In genomic region chr11:42845795-42846194, GRCm38 (mm10) we compare ENCODE assay signal across 24 mouse cellular contexts.
DNase-seq lines count a peak whose midpoint lies in the region; ATAC-seq and TF ChIP-seq lines count a peak whose summit lies in the region.
"Had no signal": no experiment of that assay in that cellular context is flagged by ENCODE, and none has a peak within 500 bp of the region (broad histone marks: within the 10 kb centered on the region; RNA-seq: fewer than 3 reads in every experiment).

No protein-coding gene starts in this region.

- H3K9ac ChIP-seq in intestine, postnatal 0 days (ENCODE audit: low read depth, low read length), result no peak overlapping the region
- H3K9ac ChIP-seq: embryonic facial prominence, embryonic 12.5 days; forebrain, embryonic 12.5 days; heart, embryonic 15.5 days; hindbrain, embryonic 13.5 days had no signal

- whole genome bisulfite sequencing in cerebellum, adult 2 months, result 20% methylated on average over 1 of the region's 1 CpGs
- 69% methylated on average over 1 of the region's 1 CpGs for WGBS in intestine, postnatal 0 days

- DNase-seq in cerebellum, postnatal 4 days (ENCODE audit: low spot score in 2 of 2), result no peak
- DNase-seq in brain, adult 2 months (ENCODE audit: low read depth, low spot score), result peak; percentile 88
- DNase-seq in cerebellum, adult 2 months, result peak; percentile 39 to 75
- DNase-seq in cerebellum, postnatal 10 days, result peak; percentile 55 to 72
- no peak for DNase-seq in gastrocnemius, postnatal 14 days
- DNase-seq: adrenal gland, adult 8-10 months; adrenal gland, postnatal 36 days; B cell, adult 2 months; gastrocnemius, postnatal 36 days; heart, adult 18-20 months; heart, postnatal 14 days; kidney, adult 8-10 months had no signal

- ATAC-seq in cerebellum, adult (ENCODE audit: insufficient number of reproducible peaks, low FRiP score, low TSS enrichment), result peak; percentile 86
- no peak for ATAC-seq in erythroid progenitor cell, adult 5-6 weeks (replicated peaks; ENCODE audit: low FRiP score, poor library complexity, severe bottlenecking)
- no peak for ATAC-seq in intestine, postnatal 0 days
- ATAC-seq: CD4-positive, CD25-positive, alpha-beta regulatory T cell, adult 4 months; forebrain, embryonic 16.5 days; intestine, embryonic 16.5 days had no signal

- H3K9me3 ChIP-seq in intestine, postnatal 0 days (ENCODE audit: control insufficient read depth), result no peaks in the 10 kb centered on the region
- H3K9me3 ChIP-seq: embryonic facial prominence, embryonic 12.5 days; forebrain, embryonic 12.5 days; G1E; heart, embryonic 15.5 days; hindbrain, embryonic 13.5 days had no signal

- H3K4me1 ChIP-seq in cerebellum, adult 2 months (ENCODE audit: control insufficient read depth, insufficient read depth, low read length), result no peaks in the 10 kb centered on the region
- H3K4me1 ChIP-seq in intestine, postnatal 0 days (replicated peaks; ENCODE audit: control insufficient read depth, insufficient read depth, low read length), result no peaks in the 10 kb centered on the region
- H3K4me1 ChIP-seq: embryonic facial prominence, embryonic 12.5 days; forebrain, embryonic 12.5 days; heart, embryonic 15.5 days; hindbrain, embryonic 13.5 days had no signal

- H3K4me3 ChIP-seq in cerebellum, adult 2 months (replicated peaks; ENCODE audit: insufficient read depth, low read depth, low read length), result no peak overlapping the region
- no peak overlapping the region for H3K4me3 ChIP-seq in intestine, postnatal 0 days (ENCODE audit: low read depth, low read length)
- H3K4me3 ChIP-seq: embryonic facial prominence, embryonic 12.5 days; forebrain, embryonic 12.5 days; heart, embryonic 15.5 days; hindbrain, embryonic 13.5 days had no signal

- no peaks in the 10 kb centered on the region for H3K36me3 ChIP-seq in intestine, postnatal 0 days (ENCODE audit: control insufficient read depth, insufficient read depth)
- H3K36me3 ChIP-seq: embryonic facial prominence, embryonic 12.5 days; forebrain, embryonic 12.5 days; G1E; heart, embryonic 15.5 days; hindbrain, embryonic 13.5 days had no signal

- H3K27me3 ChIP-seq in cerebellum, adult 2 months (ENCODE audit: control insufficient read depth, insufficient read depth, low read length), result no peaks in the 10 kb centered on the region
- no peaks in the 10 kb centered on the region for H3K27me3 ChIP-seq in intestine, postnatal 0 days (replicated peaks; ENCODE audit: control insufficient read depth, insufficient read depth, low read length)
- H3K27me3 ChIP-seq: embryonic facial prominence, embryonic 12.5 days; forebrain, embryonic 12.5 days; heart, embryonic 15.5 days; hindbrain, embryonic 13.5 days had no signal

- no peak overlapping the region for H3K4me2 ChIP-seq in intestine, postnatal 0 days (replicated peaks; ENCODE audit: low read depth)
- H3K4me2 ChIP-seq: embryonic facial prominence, embryonic 12.5 days; forebrain, embryonic 12.5 days; heart, embryonic 11.5 days; heart, embryonic 15.5 days; hindbrain, embryonic 13.5 days had no signal

- no peak for TF ChIP-seq POLR2A in cerebellum, adult 2 months (IDR thresholded peaks at IDR 0.05; ENCODE audit: borderline replicate concordance, insufficient read depth, low read length)

- TF ChIP-seq CTCF in cerebellum, adult 2 months (IDR thresholded peaks at IDR 0.05; ENCODE audit: borderline replicate concordance, insufficient read depth, low read depth, low read length), result no peak
- TF ChIP-seq CTCF in intestine, postnatal 0 days (IDR thresholded peaks at IDR 0.05; ENCODE audit: low read depth), result no peak

- H3K27ac ChIP-seq in cerebellum, adult 2 months (ENCODE audit: insufficient read depth, low read length), result no peak overlapping the region
- H3K27ac ChIP-seq in intestine, postnatal 0 days (ENCODE audit: low read depth, low read length), result no peak overlapping the region
- H3K27ac ChIP-seq: embryonic facial prominence, embryonic 12.5 days; forebrain, embryonic 12.5 days; heart, embryonic 15.5 days; hindbrain, embryonic 13.5 days had no signal

- intact Hi-C loops in gastrocnemius, postnatal 14 days (cut with DNase I; ENCODE audit: low total_unique reads), result no loop called here

Comparison
In these comparisons a context has a peak if more than half of its experiments do, and no peak if none do; other contexts are left out.
1. DNase-seq: peak in brain, adult 2 months (single experiment), cerebellum, adult 2 months (2 of 2) and cerebellum, postnatal 10 days (2 of 2); none in cerebellum, postnatal 4 days (0 of 2) and gastrocnemius, postnatal 14 days (single experiment).